In the genomic region with DNA sequence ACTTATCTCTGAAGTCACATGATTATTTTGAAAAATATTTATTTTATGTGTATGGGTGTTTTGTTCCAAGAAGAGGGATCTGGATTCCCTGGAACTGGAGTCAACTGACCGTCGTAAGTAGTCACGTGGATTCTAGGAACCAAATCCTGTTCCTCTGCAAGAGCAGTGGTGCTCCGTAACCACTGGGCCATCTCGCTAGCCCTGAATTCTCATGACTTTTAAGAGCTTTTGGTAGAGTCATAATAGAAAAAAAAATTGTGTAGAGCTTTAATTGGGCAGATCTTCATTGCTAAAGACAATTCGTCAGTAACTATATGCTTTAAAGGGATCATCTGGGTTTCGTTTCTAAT, we compare ENCODE assay signal across 24 mouse cellular contexts. TPM values are rescaled to one million over a fixed set of nuclear protein-coding genes. Genes with fewer than 3 reads are reported as not detected.
DNase-seq lines count a peak whose midpoint lies in the region; ATAC-seq and TF ChIP-seq lines count a peak whose summit lies in the region.
"Had no signal": no experiment of that assay in that cellular context is flagged by ENCODE, and none has a peak within 500 bp of the region (broad histone marks: within the 10 kb centered on the region; RNA-seq: fewer than 3 reads in every experiment).

No protein-coding gene starts in this region.

- DNase-seq in kidney, adult 2 months = peak; percentile 67
- no peak for DNase-seq in kidney, postnatal 14 days
- DNase-seq in T-cell, adult 2 months (ENCODE audit: low spot score) = no peak
- DNase-seq in hindbrain, embryonic 10.5 days (ENCODE audit: low spot score) = no peak
- DNase-seq: adrenal gland, postnatal 10 days; adrenal gland, postnatal 36 days; cerebellum, adult 18-20 months; cerebellum, adult 9-10 months; cerebellum, postnatal 14 days; forebrain, postnatal 0 days; gastrocnemius, adult 2 months; gastrocnemius, postnatal 14 days; heart, postnatal 10 days; heart, postnatal 36 days had no signal

- H3K9ac ChIP-seq in intestine, embryonic 15.5 days = no peak overlapping the region
- H3K9ac ChIP-seq: forebrain, postnatal 0 days; heart, embryonic 15.5 days; hindbrain, embryonic 14.5 days had no signal

- ATAC-seq in intestine, embryonic 15.5 days = no peak
- ATAC-seq: activated CD4-positive, CD25-positive, alpha-beta regulatory T cell, adult 4 months; CD4-positive, CD25-positive, alpha-beta regulatory T cell, adult 4 months; forebrain, embryonic 14.5 days; forebrain, postnatal 0 days; hindbrain, postnatal 0 days; inflammation-experienced regulatory T-cells, adult 6 months had no signal

- no peak overlapping the region for H3ac ChIP-seq in myocyte (ENCODE audit: control insufficient read depth, insufficient read length)

- TF ChIP-seq CTCF in kidney, adult 2 months (conservative IDR thresholded peaks at IDR 0.05; ENCODE audit: insufficient read depth, insufficient read length, low read depth, low read length) = no peak
- no peak for TF ChIP-seq CTCF in embryonic fibroblast, embryonic 13.5 days (IDR thresholded peaks at IDR 0.05; ENCODE audit: borderline replicate concordance, insufficient read depth, low read length)

- 65% methylated on average over 7 of the region's 7 CpGs for WGBS in kidney, adult 2 months
- 87% methylated on average over 7 of the region's 7 CpGs for WGBS in intestine, embryonic 15.5 days
- 91% methylated on average over 7 of the region's 7 CpGs for WGBS in hindbrain, embryonic 10.5 days

- H3K4me2 ChIP-seq in intestine, embryonic 15.5 days (replicated peaks) = peak overlapping the region; percentile 19; the same call in 1 of the 2 replicates
- no peak overlapping the region for H3K4me2 ChIP-seq in myocyte (ENCODE audit: low read depth)

- H3K36me3 ChIP-seq in kidney, adult 2 months (ENCODE audit: control insufficient read depth, insufficient read depth, low read length) = no peaks in the 10 kb centered on the region
- H3K36me3 ChIP-seq in intestine, embryonic 15.5 days = no peaks in the 10 kb centered on the region
- H3K36me3 ChIP-seq in myocyte (ENCODE audit: control insufficient read depth, insufficient read depth) = no peaks in the 10 kb centered on the region
- H3K36me3 ChIP-seq in hindbrain, embryonic 10.5 days = no peaks in the 10 kb centered on the region
- H3K36me3 ChIP-seq: heart, embryonic 15.5 days had no signal

- H3K9me3 ChIP-seq in intestine, embryonic 15.5 days = no peaks in the 10 kb centered on the region
- no peaks in the 10 kb centered on the region for H3K9me3 ChIP-seq in hindbrain, embryonic 10.5 days
- H3K9me3 ChIP-seq: heart, embryonic 15.5 days had no signal

- H3K79me2 ChIP-seq in myocyte (ENCODE audit: control insufficient read depth, insufficient read depth) = peaks cover 78% of the 10 kb centered on the region

- no peaks in the 10 kb centered on the region for H3K27me3 ChIP-seq in kidney, adult 2 months (replicated peaks; ENCODE audit: control insufficient read depth, insufficient read depth, low read length)
- H3K27me3 ChIP-seq in intestine, embryonic 15.5 days (replicated peaks) = no peaks in the 10 kb centered on the region
- no peaks in the 10 kb centered on the region for H3K27me3 ChIP-seq in myocyte (ENCODE audit: control insufficient read depth, insufficient read depth, insufficient read length)
- H3K27me3 ChIP-seq in hindbrain, embryonic 10.5 days (ENCODE audit: insufficient read depth, poor library complexity, severe bottlenecking) = no peaks in the 10 kb centered on the region
- H3K27me3 ChIP-seq: heart, embryonic 15.5 days had no signal

- H3K27ac ChIP-seq in kidney, adult 2 months (ENCODE audit: insufficient read depth, low read depth, low read length) = no peak overlapping the region; the same call in none of the 2 replicates
- H3K27ac ChIP-seq in embryonic fibroblast, embryonic 13.5 days (ENCODE audit: insufficient read depth, low read length) = peak overlapping the region; percentile 37; the same call in 1 of the 2 replicates
- peak overlapping the region; percentile 76; the same call in 1 of the 2 replicates for H3K27ac ChIP-seq in intestine, embryonic 15.5 days
- H3K27ac ChIP-seq in hindbrain, embryonic 10.5 days = no peak overlapping the region
- H3K27ac ChIP-seq: heart, embryonic 15.5 days; hindbrain, embryonic 14.5 days; hindbrain, postnatal 0 days had no signal

- peaks cover 29% of the 10 kb centered on the region for H3K4me1 ChIP-seq in kidney, adult 2 months (ENCODE audit: control insufficient read depth, insufficient read depth, low read length)
- peaks cover 18% of the 10 kb centered on the region for H3K4me1 ChIP-seq in embryonic fibroblast, embryonic 13.5 days (ENCODE audit: control insufficient read depth, insufficient read depth, low read length)
- H3K4me1 ChIP-seq in intestine, embryonic 15.5 days (replicated peaks) = peaks cover 16% of the 10 kb centered on the region
- H3K4me1 ChIP-seq in hindbrain, embryonic 10.5 days (replicated peaks) = peaks cover 52% of the 10 kb centered on the region

- no peak for TF ChIP-seq POLR2A in kidney, adult 2 months (IDR thresholded peaks at IDR 0.05; ENCODE audit: low read depth, low read length)
- TF ChIP-seq POLR2A in embryonic fibroblast, embryonic 13.5 days (IDR thresholded peaks at IDR 0.05; ENCODE audit: low read depth, low read length) = no peak
- no peak for TF ChIP-seq POLR2A in myocyte (IDR thresholded peaks at IDR 0.05; ENCODE audit: insufficient read length, low read depth)

- H3K4me3 ChIP-seq in kidney, adult 2 months (ENCODE audit: insufficient read depth, low read depth, low read length) = no peak overlapping the region
- no peak overlapping the region; the same call in 1 of the 2 replicates for H3K4me3 ChIP-seq in embryonic fibroblast, embryonic 13.5 days (ENCODE audit: insufficient read depth, low read length)
- 0 out of 2 replicates have a peak overlapping the region, but pooled peaks have one; percentile 10 for H3K4me3 ChIP-seq in intestine, embryonic 15.5 days (replicated peaks)
- H3K4me3 ChIP-seq in myocyte = peak overlapping the region; percentile 40
- H3K4me3 ChIP-seq in hindbrain, embryonic 10.5 days = no peak overlapping the region
- H3K4me3 ChIP-seq: heart, embryonic 15.5 days had no signal

TF ChIP-seq in myocyte, 11 proteins besides CTCF, POLR2A, EP300 and RAD21:
- TF ChIP-seq CEBPB (IDR thresholded peaks at IDR 0.05; ENCODE audit: insufficient read depth, poor library complexity, severe bottlenecking) = no peak
- no peak for TF ChIP-seq USF1 (IDR thresholded peaks at IDR 0.05; ENCODE audit: low read depth)
- TF ChIP-seq POLR2AphosphoS2 (IDR thresholded peaks at IDR 0.05; ENCODE audit: insufficient read length, low read depth) = no peak
- TF ChIP-seq TCF3 (IDR thresholded peaks at IDR 0.05; ENCODE audit: insufficient read length, low read depth) = no peak
- TF ChIP-seq MYOD1 (IDR thresholded peaks at IDR 0.05; ENCODE audit: control insufficient read depth in 1 of 3, insufficient read length in 2 of 3, low read depth in 2 of 3) = no peak
- no peak for TF ChIP-seq REST (IDR thresholded peaks at IDR 0.05; ENCODE audit: insufficient read depth, insufficient read length)
- TF ChIP-seq MYOG (IDR thresholded peaks at IDR 0.05; ENCODE audit: control insufficient read depth in 1 of 3, insufficient read depth in 1 of 3, insufficient read length in 2 of 3, low read depth in 2 of 3) = no peak
- TF ChIP-seq MAX (IDR thresholded peaks at IDR 0.05; ENCODE audit: low read depth) = no peak
- no peak for TF ChIP-seq SRF (IDR thresholded peaks at IDR 0.05; ENCODE audit: control insufficient read depth, insufficient read length, low read depth)
- TF ChIP-seq E2F4 (IDR thresholded peaks at IDR 0.05; ENCODE audit: insufficient read depth) = no peak
- TF ChIP-seq TCF12 (IDR thresholded peaks at IDR 0.05; ENCODE audit: insufficient read depth, poor library complexity, severe bottlenecking) = no peak
TF ChIP-seq in myocyte: peak in this region for 0.

RNA-seq across cellular contexts. Expression of gene Snx9, which starts 2.5 kb away (rescaled TPM):
- 55.3 and 56.6 TPM in 2 replicates for polyA plus RNA-seq in kidney, adult 2 months (2012; rRNA removed)
- 89.9 and 109 TPM in 2 replicates for polyA plus RNA-seq in embryonic fibroblast, embryonic 13.5 days (2011; ENCODE audit: insufficient read length, low read depth, missing spikeins)
- polyA plus RNA-seq in intestine, embryonic 15.5 days (2015; fragmentation: Nextera tagmentation; extraction: Ambion mirVana) = 49.8 and 55.9 TPM in 2 replicates
- 24.7 TPM for polyA plus RNA-seq in myocyte (2012; fragmentation: generic; extraction: Trizol)
- polyA plus RNA-seq in hindbrain, embryonic 10.5 days (2016; fragmentation: Nextera tagmentation; extraction: Ambion mirVana) = 12.7 and 14.5 TPM in 2 replicates

Comparison
In these comparisons a context has a peak if more than half of its experiments do, and no peak if none do; other contexts are left out.
1. H3K27ac ChIP-seq: peak in embryonic fibroblast, embryonic 13.5 days (single experiment) and intestine, embryonic 15.5 days (single experiment); none in kidney, adult 2 months (single experiment) and hindbrain, embryonic 10.5 days (single experiment).
2. H3K4me3 ChIP-seq: peak in intestine, embryonic 15.5 days (single experiment) and myocyte (single experiment); none in kidney, adult 2 months (single experiment), embryonic fibroblast, embryonic 13.5 days (single experiment) and hindbrain, embryonic 10.5 days (single experiment).